Mouse (Mus musculus) gastrocnemius, postnatal 4 days (tissue): Measurements from ENCODE around the gene Sox15. TPM values are rescaled to one million over a fixed set of nuclear protein-coding genes. Genes with fewer than 3 reads are reported as not detected.

ENCODE experiments used
- DNase-seq, 2 experiments: peaks; one replicate each; pipeline ENCODE4 v3.0.0; 2021 to 2022; ENCODE audit warnings: low spot score in 2 of 2, mixed read lengths in 2 of 2
- total RNA-seq, 2 experiments: library from RNA; stranded (reverse); gene quantifications; 2 replicates each; pipeline ENCODE4 v1.2.3; 2021

The Sox15 gene
- total RNA-seq, 2 experiments from 2014 or later = not detected

DNA sequence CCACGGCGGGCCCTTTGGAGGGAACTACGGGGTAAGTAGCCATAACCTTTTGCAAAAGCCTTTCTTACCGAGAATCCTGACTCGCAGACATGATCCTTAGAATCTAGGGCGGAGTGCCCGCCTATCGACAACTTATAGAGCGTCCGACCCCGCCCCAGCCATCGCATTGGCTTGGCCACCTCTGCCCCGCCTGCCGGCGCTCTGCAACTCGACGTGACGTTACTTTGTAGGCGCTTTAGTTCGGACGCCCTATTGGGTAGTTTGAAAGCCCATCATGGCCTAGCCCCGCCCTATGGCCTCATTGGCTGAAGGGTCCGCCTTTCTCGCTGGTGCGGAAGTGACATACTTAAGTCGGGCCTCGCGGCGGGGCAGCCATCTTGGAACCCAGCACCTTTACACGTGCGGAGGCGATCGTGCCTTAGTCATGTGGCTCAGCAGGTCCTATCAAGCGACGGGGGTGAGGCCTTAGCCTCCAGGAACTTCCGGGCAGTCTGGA lies 17.1 kb downstream of the Sox15 start, which contains the start of gene Eif4a1:
Eif4a1 (minus strand) TSS at position 213 of the 496 bp plus-strand sequence.
- peak; percentile 98 to 99 for DNase-seq

- no peak for DNase-seq
Observed at GRCm38 (mm10) chr11:69679144-69679543, 24.0 kb downstream of the Sox15 start.

DNA sequence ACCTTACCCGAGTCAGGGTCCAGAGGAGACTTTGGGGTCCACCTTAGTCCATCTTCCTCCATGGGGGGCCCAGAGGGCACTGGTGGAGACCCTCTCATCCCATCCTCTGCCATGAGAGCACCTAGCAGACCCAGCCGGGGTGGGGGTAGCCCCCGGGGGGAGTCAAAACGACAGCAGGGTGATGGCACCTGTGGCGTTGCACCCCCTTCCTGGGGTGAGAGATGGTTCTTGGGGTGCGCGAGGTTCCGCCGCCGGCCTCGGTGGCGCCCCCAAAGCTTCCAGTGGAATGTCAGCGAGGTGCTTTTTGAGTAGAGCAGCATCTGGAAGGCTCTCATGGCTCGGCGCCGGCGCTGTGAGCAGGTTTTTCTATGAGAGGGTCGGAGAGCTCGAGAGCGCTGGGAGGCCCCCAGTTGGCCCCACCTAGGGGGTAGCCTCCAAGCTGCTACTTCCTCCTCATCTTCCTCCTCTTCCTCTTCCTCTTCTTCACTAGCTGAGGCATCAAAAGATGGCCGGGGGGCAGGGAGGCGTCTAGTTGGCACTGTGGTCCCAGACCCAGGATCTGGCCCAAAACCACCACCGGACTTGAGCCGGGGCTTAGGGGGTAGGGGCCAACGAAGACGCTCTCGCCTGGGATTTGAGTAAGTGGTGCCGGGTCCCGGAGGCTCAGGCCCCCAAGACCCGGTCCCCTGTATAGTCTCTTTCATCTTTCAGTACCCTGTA lies 25.2 kb downstream of the Sox15 start:
- DNase-seq = no peak

DNA sequence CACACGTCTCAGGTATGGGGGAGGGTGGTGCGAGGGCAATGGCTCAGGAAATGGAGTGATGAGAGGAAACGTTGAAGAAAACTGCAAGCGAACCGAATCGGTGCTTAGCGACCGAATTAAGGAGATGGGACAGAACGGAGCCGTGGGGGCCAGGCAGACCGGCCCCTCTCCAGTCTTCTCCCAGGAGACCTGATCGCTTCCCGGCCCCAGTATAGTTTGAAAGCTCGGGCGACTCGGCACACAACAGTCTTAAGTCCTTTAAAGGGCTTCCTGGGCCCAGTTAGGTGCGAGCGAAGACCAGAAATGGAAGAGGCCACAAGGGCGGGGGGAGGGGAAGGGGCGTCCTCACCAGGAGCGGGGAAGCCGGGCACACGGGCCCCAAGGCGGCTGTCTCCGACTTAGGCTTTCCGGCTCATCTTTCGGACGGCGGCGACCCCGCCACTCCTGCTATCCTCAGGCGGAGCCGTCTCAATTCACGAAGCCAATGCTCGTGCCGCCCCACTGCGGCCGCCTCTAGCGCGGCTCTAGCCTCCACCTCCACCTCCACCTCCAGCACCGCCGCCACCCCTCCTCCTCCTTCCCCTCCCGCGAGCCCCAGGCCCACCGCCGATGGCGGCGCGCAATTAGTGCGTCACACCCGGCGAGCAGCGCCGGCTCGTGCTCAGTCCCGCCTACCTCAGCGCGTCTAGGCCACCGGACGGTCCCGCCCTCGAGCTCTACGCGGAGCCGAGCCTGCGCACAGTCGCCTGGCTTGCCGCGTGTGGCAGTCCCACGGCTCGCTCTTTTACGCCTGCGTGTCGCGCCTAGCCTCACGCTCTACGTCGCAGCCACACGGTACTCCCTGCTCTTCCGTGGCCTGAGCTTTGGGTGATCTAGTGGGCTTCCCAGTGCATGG lies 26.4 kb downstream of the Sox15 start, which contains the start of gene Senp3:
Senp3 (minus strand) TSS at position 771 of the 895 bp plus-strand sequence.
- DNase-seq = peak; percentile 94 to 97

DNA sequence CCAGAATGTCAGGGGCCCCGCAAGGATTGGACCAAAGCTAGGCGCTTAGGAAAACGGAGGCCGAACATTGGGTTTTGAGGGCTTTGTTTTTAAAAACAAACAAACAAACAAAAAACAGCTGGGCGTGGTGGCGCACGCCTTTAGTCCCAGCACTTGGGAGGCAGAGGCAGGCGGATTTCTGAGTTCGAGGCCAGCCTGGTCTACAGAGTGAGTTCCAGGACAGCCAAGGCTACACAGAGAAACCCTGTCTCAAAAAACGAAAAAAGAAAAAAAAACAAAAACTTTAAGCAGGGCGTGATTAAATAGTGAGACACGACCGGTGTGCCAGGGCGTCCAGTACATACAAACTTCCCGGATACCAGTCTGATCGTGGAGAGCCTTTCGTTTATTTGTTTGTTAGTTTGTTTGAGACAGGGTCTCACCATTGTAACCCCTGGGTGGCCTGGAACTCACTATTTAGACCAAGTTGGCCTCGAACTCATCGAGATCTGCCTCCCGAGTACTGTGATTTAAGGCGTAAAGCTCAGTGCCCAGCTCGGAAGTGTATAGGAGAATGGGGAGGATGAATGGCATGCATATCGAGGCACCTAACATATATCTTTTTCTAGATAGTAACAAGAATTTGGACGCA lies 27.2 kb downstream of the Sox15 start:
- DNase-seq = no peak

GRCm38 (mm10) chr11:69682840-69683533 lies 27.9 kb downstream of the Sox15 start:
- peak; percentile 78 to 87 for DNase-seq

DNA sequence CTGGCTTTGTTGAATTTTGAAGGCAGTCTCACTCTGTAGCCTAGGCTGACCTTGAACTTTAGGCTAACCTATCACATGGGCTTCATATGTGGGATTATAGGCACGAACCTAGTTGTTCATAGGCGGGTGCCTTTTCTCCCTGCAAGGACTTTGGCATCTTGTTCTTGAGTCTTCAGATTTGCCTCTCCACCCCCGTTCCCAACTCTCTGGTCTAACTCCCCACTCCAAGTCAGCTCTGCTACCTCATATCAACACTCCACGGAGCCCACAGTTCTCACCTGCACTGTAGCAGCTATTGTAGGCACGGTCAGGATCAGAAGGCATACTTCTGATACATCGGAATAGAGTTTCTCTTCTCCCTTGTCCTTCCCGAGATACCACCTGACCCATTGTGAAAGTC lies 28.5 kb downstream of the Sox15 start:
- DNase-seq = no peak

GRCm38 (mm10) chr11:69684128-69684745 lies 29.1 kb downstream of the Sox15 start:
- DNase-seq = no peak

DNA sequence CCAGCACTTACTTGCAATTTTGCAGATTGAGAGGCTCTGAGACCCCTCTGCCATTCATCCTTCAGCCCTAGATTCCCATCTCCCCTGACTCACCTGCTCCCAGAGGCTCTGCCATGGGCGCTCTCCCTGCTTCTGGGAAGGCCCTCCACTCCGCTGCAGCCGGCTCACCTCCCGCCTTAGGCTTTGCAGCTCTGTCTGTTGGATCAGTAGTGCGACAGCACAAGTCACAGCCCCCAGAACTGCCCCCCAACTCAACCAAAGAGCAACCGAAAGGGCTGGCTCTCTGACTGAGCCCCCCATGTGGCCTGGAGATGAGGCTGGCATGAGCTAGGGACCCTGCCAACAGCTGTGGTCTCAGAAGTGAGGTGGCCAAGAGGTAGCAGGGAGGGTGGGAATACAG lies 29.8 kb downstream of the Sox15 start:
- DNase-seq = no peak

GRCm38 (mm10) chr11:69685526-69686148 lies 30.5 kb downstream of the Sox15 start, which contains the start of gene Tnfsf13:
Tnfsf13 (minus strand) TSS chr11:69685784.
- peak in 1 of 2 experiments; percentile 74 for DNase-seq

DNA sequence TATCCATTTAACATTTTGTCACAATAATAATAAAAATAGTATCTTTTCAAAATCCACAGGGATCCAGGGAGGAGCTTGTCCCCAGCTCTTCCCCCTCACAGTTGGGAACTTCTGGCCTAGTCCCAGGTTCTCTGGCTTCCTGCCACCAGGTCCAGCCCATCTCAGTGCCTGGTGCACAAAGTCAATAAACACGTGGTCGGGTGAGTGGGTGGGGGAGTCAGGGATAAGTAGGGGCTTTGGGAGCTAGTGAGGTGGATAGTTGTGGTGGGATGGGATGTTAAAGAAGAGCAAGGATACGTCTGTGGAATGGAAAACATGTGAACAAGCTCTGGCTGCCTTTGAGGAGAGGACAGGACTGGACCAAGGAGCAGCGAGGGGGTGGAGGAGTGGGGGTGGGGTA lies 31.3 kb downstream of the Sox15 start:
- DNase-seq = peak; percentile 82 to 86

DNA sequence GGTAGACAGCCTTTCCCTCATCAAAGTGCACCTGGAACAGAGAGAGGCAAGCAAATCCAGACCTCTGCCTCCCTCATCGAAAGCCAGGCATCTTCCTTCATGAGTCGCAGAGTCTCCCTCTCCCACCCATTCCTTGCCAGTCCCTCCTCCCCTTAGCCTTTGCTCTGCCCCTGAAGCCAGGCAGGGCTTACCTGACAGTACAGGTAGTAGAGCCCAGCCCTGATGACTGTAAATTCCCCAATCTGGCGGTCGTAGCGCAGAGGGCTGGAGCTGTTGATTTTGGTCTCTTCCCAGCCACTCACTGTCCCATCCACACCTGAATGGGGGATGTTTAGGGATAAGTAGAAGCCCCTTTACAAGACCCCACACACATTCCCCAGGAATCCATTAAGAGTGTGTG lies 31.9 kb downstream of the Sox15 start:
- DNase-seq = no peak

DNA sequence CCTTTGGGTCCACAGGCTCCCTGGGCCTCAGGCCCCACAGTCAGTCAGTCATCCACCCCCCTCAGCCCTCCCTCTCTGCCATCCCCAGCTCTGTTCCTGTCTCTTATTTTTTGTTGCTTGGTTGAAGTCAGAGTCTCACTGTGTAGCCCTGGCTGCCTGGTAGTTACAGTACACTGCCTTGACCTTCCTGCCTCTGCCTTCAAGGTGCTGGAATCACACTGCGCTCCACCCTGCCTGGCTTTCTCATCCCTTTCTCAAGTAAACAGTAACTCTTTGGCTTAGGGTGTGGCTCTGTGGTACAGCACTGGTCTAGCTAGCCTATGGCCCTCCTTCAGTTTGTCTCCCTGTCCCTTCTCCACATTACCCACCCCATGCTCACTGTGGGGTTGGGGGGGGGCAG lies 34.8 kb downstream of the Sox15 start:
- DNase-seq = no peak

- no peak for DNase-seq
Observed at GRCm38 (mm10) chr11:69692196-69692811, 37.2 kb downstream of the Sox15 start.

DNA sequence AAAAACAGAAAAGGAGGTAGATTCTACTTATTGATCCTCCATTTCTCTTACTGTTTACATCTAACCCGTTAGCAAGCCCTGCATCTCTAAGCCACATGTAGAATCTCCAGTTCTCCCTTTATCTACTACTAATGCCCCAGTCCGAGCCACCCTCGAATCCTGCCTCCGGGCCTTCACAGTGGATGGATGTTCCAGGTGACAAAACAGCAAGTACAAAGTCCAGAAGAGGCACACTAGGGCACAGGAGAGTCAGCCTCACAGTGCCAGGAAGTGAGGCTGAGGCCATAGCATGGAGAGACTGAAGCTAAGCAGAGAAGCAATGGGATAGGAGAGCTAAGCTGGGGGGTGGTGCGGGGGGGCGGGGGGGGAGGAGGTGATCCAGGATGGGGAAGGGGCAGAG lies 37.7 kb downstream of the Sox15 start:
- no peak for DNase-seq

GRCm38 (mm10) chr11:69693421-69693965 lies 38.4 kb downstream of the Sox15 start:
- no peak for DNase-seq

DNA sequence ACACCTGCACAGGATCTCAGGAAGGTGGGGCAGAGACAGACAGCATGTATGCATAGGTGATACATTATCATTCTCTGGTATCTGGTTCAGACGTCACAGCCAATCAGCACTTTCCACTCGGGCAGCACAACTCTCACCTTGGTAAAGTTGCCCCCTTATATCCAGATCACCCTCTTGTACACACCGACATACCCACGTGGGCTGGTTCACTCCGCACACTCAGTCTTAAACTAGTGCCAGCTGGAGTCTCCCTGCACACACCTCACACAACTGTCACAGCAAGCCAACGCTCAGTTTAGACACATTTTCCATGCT lies 39.9 kb downstream of the Sox15 start:
- no peak for DNase-seq

- peak; percentile 75 to 83 for DNase-seq
Observed at GRCm38 (mm10) chr11:69695361-69696181, 40.5 kb downstream of the Sox15 start, which contains the start of the genes Tnfsf12 and Tnfsfm13. Tnfsf12 (minus strand) TSS chr11:69695849. Tnfsfm13 (minus strand) TSS chr11:69696098.
